Comparison of ENCODE assay signal across 8 mouse cellular contexts in the genomic region with DNA sequence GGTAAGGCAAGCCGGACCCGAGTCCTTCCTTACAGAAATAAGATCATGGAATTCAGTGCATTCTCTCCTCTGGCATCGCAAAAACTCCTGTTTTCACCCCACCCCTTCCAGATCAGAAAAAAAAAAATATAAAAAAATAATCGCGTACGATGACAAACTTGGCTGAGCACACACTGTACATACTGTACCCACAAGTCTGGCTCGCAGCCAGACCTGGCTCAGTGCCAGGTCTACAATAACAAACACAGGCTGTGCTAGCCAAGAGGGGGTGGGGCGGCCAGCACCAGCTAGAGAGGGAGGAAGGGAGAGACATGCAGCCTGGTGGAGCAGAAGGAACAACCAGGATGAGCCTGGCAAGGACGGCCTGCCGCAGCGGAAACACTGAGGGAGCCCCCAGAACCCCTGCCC.
DNase-seq lines count a peak whose midpoint lies in the region; ATAC-seq lines count a peak whose summit lies in the region.

No protein-coding gene starts in this region.

- DNase-seq in adrenal gland, adult 8-10 months = peak; percentile 93
- peak; percentile 67 for DNase-seq in embryonic facial prominence, embryonic 10.5 days (ENCODE audit: low spot score)
- DNase-seq in heart, adult 11 months = peak; percentile 100
- peak; percentile 94 for DNase-seq in kidney, adult 11 months
- DNase-seq in left cerebral cortex, postnatal 36 days (ENCODE audit: low spot score in 2 of 2) = peak; percentile 83 to 88
- DNase-seq in midbrain, embryonic 11.5 days (ENCODE audit: low spot score, missing footprints) = no peak
- peak; percentile 97 for DNase-seq in right cerebral cortex, postnatal 4 days
- peak; percentile 58 for DNase-seq in yolk sac, embryonic 10.5 days (ENCODE audit: low spot score)

- H3K4me2 ChIP-seq in midbrain, embryonic 11.5 days = no peak overlapping the region

- H3K27ac ChIP-seq in embryonic facial prominence, embryonic 10.5 days (replicated peaks) = peak overlapping the region; percentile 65
- H3K27ac ChIP-seq in midbrain, embryonic 11.5 days (ENCODE audit: low read depth, low read length) = no peak overlapping the region

- 0 out of 2 replicates have a peak, but pooled peaks have one; percentile 44 for ATAC-seq in midbrain, embryonic 11.5 days (ENCODE audit: low FRiP score)

- 71% methylated on average over 11 of the region's 11 CpGs for WGBS in embryonic facial prominence, embryonic 10.5 days
- WGBS in midbrain, embryonic 11.5 days = 74% methylated on average over 11 of the region's 11 CpGs

- no peaks in the 10 kb centered on the region for H3K27me3 ChIP-seq in embryonic facial prominence, embryonic 10.5 days (replicated peaks; ENCODE audit: low read depth, poor library complexity, severe bottlenecking)
- no peaks in the 10 kb centered on the region for H3K27me3 ChIP-seq in midbrain, embryonic 11.5 days (ENCODE audit: control insufficient read depth, insufficient read depth, low read length)

- H3K4me1 ChIP-seq in embryonic facial prominence, embryonic 10.5 days = peaks cover 70% of the 10 kb centered on the region
- peaks cover 20% of the 10 kb centered on the region for H3K4me1 ChIP-seq in midbrain, embryonic 11.5 days (ENCODE audit: control insufficient read depth, insufficient read depth, low read length)

- intact Hi-C loops in left cerebral cortex, postnatal 36 days (cut with DNase I) = loop anchor here (2.0 kb wide), 1 partner anchor 97 kb away; a partner anchor contains a TSS

- H3K9ac ChIP-seq in midbrain, embryonic 11.5 days (ENCODE audit: low read length) = no peak overlapping the region

- H3K36me3 ChIP-seq in embryonic facial prominence, embryonic 10.5 days (replicated peaks) = peaks cover 25% of the 10 kb centered on the region
- no peaks in the 10 kb centered on the region for H3K36me3 ChIP-seq in midbrain, embryonic 11.5 days (ENCODE audit: control insufficient read depth, insufficient read depth, low read length)

- H3K9me3 ChIP-seq in embryonic facial prominence, embryonic 10.5 days = no peaks in the 10 kb centered on the region
- no peaks in the 10 kb centered on the region for H3K9me3 ChIP-seq in midbrain, embryonic 11.5 days (ENCODE audit: control insufficient read depth, low read length)

- H3K4me3 ChIP-seq in embryonic facial prominence, embryonic 10.5 days = no peak overlapping the region
- H3K4me3 ChIP-seq in midbrain, embryonic 11.5 days (ENCODE audit: low read depth, low read length) = no peak overlapping the region
